14 mouse cellular contexts compared by ENCODE assay signal in genomic region chr19:29371284-29372081, GRCm38 (mm10). TPM values are rescaled to one million over a fixed set of nuclear protein-coding genes. Genes with fewer than 3 reads are reported as not detected.
DNase-seq lines count a peak whose midpoint lies in the region; ATAC-seq lines count a peak whose summit lies in the region.
"Had no signal": no experiment of that assay in that cellular context is flagged by ENCODE, and none has a peak within 500 bp of the region (broad histone marks: within the 10 kb centered on the region; RNA-seq: fewer than 3 reads in every experiment).

No protein-coding gene starts in this region.

- H3K4me2 ChIP-seq in heart, embryonic 13.5 days = peak overlapping the region; percentile 22; the same call in 1 of the 2 replicates
- H3K4me2 ChIP-seq in liver, embryonic 12.5 days = peak overlapping the region; percentile 51
- H3K4me2 ChIP-seq: midbrain, embryonic 15.5 days had no signal

- H3K4me3 ChIP-seq in heart, embryonic 13.5 days = no peak overlapping the region
- H3K4me3 ChIP-seq in liver, embryonic 12.5 days = peak overlapping the region; percentile 22; the same call in 1 of the 2 replicates
- H3K4me3 ChIP-seq: midbrain, embryonic 15.5 days had no signal

- intact Hi-C loops in heart, postnatal 14 days (cut with DNase I) = no loop called here
- intact Hi-C loops in left cerebral cortex, postnatal 25 days (cut with DNase I) = no loop called here

- 77% methylated on average over 18 of the region's 18 CpGs for WGBS in heart, embryonic 13.5 days
- WGBS in liver, embryonic 12.5 days (ENCODE audit: insufficient replicate concordance) = 69% methylated on average over 18 of the region's 18 CpGs

- no peak overlapping the region for H3K27ac ChIP-seq in heart, embryonic 13.5 days (replicated peaks)
- no peak overlapping the region for H3K27ac ChIP-seq in liver, embryonic 12.5 days
- H3K27ac ChIP-seq: midbrain, embryonic 15.5 days had no signal

- H3K36me3 ChIP-seq in heart, embryonic 13.5 days = no peaks in the 10 kb centered on the region
- no peaks in the 10 kb centered on the region for H3K36me3 ChIP-seq in liver, embryonic 12.5 days
- H3K36me3 ChIP-seq: midbrain, embryonic 15.5 days had no signal

- ATAC-seq in heart, embryonic 13.5 days (ENCODE audit: extremely low read depth, insufficient number of reproducible peaks, low FRiP score, low TSS enrichment) = no peak
- no peak for ATAC-seq in liver, embryonic 12.5 days
- ATAC-seq: midbrain, embryonic 15.5 days had no signal

- peaks cover 10% of the 10 kb centered on the region for H3K4me1 ChIP-seq in heart, embryonic 13.5 days
- H3K4me1 ChIP-seq in liver, embryonic 12.5 days = peaks cover 37% of the 10 kb centered on the region

- DNase-seq in heart, postnatal 14 days = no peak
- DNase-seq in thymus, postnatal 0 days (ENCODE audit: low spot score) = peak; percentile 40
- DNase-seq in thymus, adult 18-20 months = no peak
- DNase-seq in left cerebral cortex, postnatal 25 days (ENCODE audit: low spot score in 2 of 2) = no peak
- DNase-seq in frontal cortex, postnatal 14 days (ENCODE audit: low spot score in 2 of 2) = no peak
- DNase-seq in urinary bladder, adult 18-20 months (ENCODE audit: low spot score in 2 of 2) = no peak

- no peaks in the 10 kb centered on the region for H3K27me3 ChIP-seq in heart, embryonic 13.5 days (replicated peaks)
- H3K27me3 ChIP-seq in liver, embryonic 12.5 days (replicated peaks) = no peaks in the 10 kb centered on the region
- H3K27me3 ChIP-seq: midbrain, embryonic 15.5 days had no signal

- H3K9ac ChIP-seq in heart, embryonic 13.5 days = no peak overlapping the region
- no peak overlapping the region for H3K9ac ChIP-seq in liver, embryonic 12.5 days
- H3K9ac ChIP-seq: midbrain, embryonic 15.5 days had no signal

- no peaks in the 10 kb centered on the region for H3K9me3 ChIP-seq in heart, embryonic 13.5 days
- no peaks in the 10 kb centered on the region for H3K9me3 ChIP-seq in liver, embryonic 12.5 days (replicated peaks)
- H3K9me3 ChIP-seq: midbrain, embryonic 15.5 days had no signal

RNA-seq across cellular contexts. Expression of gene Cd274, which starts 4.2 kb away (rescaled TPM):
- polyA plus RNA-seq in heart, embryonic 13.5 days (2015; fragmentation: Nextera tagmentation; extraction: Ambion mirVana) = 0.18 and 0.28 TPM in 2 replicates
- 1 to 10 TPM in 1 of 2 experiments, under 1 TPM in 1; 0.84 to 1.5 TPM for total RNA-seq in heart, postnatal 14 days (2021)
- polyA plus RNA-seq in thymus, postnatal 0 days (2015; fragmentation: Nextera tagmentation; extraction: Ambion mirVana) = 11.3 and 12.0 TPM in 2 replicates
- 0.35 and 0.69 TPM in 2 replicates for polyA plus RNA-seq in liver, embryonic 12.5 days (2016; fragmentation: Nextera tagmentation; extraction: Ambion mirVana)
- total RNA-seq in left cerebral cortex, postnatal 25 days (2021) = under 1 TPM; 0.53 to 0.80 TPM

RNA-seq across cellular contexts. Expression of gene Plgrkt, which starts 4.3 kb away (rescaled TPM):
- 41.2 and 46.5 TPM in 2 replicates for polyA plus RNA-seq in heart, embryonic 13.5 days (2015; fragmentation: Nextera tagmentation; extraction: Ambion mirVana)
- 10 to 100 TPM; 28.9 to 30.4 TPM for total RNA-seq in heart, postnatal 14 days (2021)
- polyA plus RNA-seq in thymus, postnatal 0 days (2015; fragmentation: Nextera tagmentation; extraction: Ambion mirVana) = 308 and 317 TPM in 2 replicates
- polyA plus RNA-seq in liver, embryonic 12.5 days (2016; fragmentation: Nextera tagmentation; extraction: Ambion mirVana) = 37.7 and 40.8 TPM in 2 replicates
- total RNA-seq in left cerebral cortex, postnatal 25 days (2021) = 10 to 100 TPM; 23.2 to 28.9 TPM

RNA-seq across cellular contexts. Expression of gene Rln1, which starts 37.0 kb away (rescaled TPM):
- polyA plus RNA-seq in heart, embryonic 13.5 days (2015; fragmentation: Nextera tagmentation; extraction: Ambion mirVana) = 0.33 TPM in 1 of 2 replicates, not detected in the other
- not detected for total RNA-seq in heart, postnatal 14 days (2021)
- polyA plus RNA-seq in thymus, postnatal 0 days (2015; fragmentation: Nextera tagmentation; extraction: Ambion mirVana) = 0.51 and 0.59 TPM in 2 replicates
- 0.12 TPM in 1 of 2 replicates, not detected in the other for polyA plus RNA-seq in liver, embryonic 12.5 days (2016; fragmentation: Nextera tagmentation; extraction: Ambion mirVana)
- under 1 TPM; 0.64 to 0.87 TPM for total RNA-seq in left cerebral cortex, postnatal 25 days (2021)
- total RNA-seq: adrenal gland, postnatal 36 days; granulocyte monocyte progenitor cell, adult 5-6 weeks had no signal

RNA-seq across cellular contexts. Expression of gene Pdcd1lg2, which starts 39.2 kb away (rescaled TPM):
- polyA plus RNA-seq in heart, embryonic 13.5 days (2015; fragmentation: Nextera tagmentation; extraction: Ambion mirVana) = not detected in 2 replicates
- total RNA-seq in heart, postnatal 14 days (2021) = not detected
- 4.6 and 4.9 TPM in 2 replicates for polyA plus RNA-seq in thymus, postnatal 0 days (2015; fragmentation: Nextera tagmentation; extraction: Ambion mirVana)
- 0.17 TPM in 1 of 2 replicates, not detected in the other for polyA plus RNA-seq in liver, embryonic 12.5 days (2016; fragmentation: Nextera tagmentation; extraction: Ambion mirVana)
- under 1 TPM in 1 of 2 experiments, not detected in 1; 0.21 TPM for total RNA-seq in left cerebral cortex, postnatal 25 days (2021)
- total RNA-seq: adrenal gland, postnatal 36 days; ES-E14; granulocyte monocyte progenitor cell, adult 5-6 weeks; layer of hippocampus, postnatal 14 days had no signal
- polyA plus RNA-seq: embryonic facial prominence, embryonic 11.5 days; midbrain, embryonic 15.5 days had no signal

RNA-seq across cellular contexts. Expression of gene Insl6, which starts 46.3 kb away (rescaled TPM):
- polyA plus RNA-seq in heart, embryonic 13.5 days (2015; fragmentation: Nextera tagmentation; extraction: Ambion mirVana) = 2.9 and 5.0 TPM in 2 replicates
- total RNA-seq in heart, postnatal 14 days (2021) = under 1 TPM in 1 of 2 experiments, not detected in 1; 0.32 TPM
- polyA plus RNA-seq in thymus, postnatal 0 days (2015; fragmentation: Nextera tagmentation; extraction: Ambion mirVana) = 13.5 and 15.1 TPM in 2 replicates
- 0.85 and 0.89 TPM in 2 replicates for polyA plus RNA-seq in liver, embryonic 12.5 days (2016; fragmentation: Nextera tagmentation; extraction: Ambion mirVana)
- under 1 TPM in 1 of 2 experiments, not detected in 1; 0.50 TPM for total RNA-seq in left cerebral cortex, postnatal 25 days (2021)
